Mouse (Mus musculus) layer of hippocampus, adult 2 months (tissue): ENCODE data around the gene Tssk3. TPM values are rescaled to one million over a fixed set of nuclear protein-coding genes. Genes with fewer than 3 reads are reported as not detected.

Source experiments
- DNase-seq, 2 experiments: peaks; one replicate each; pipeline ENCODE4 v3.0.0; 2022; ENCODE audit warnings: low spot score in 2 of 2
- H3K27ac ChIP-seq: fragments of 200-600 bp; 2 replicates; pipeline ENCODE4 v1.8.1; 2022
- H3K4me3 ChIP-seq: fragments of 200-600 bp; 2 replicates; pipeline ENCODE4 v1.8.1; 2022; ENCODE audit warnings: mild to moderate bottlenecking
- CTCF ChIP-seq: fragments of 200-600 bp; conservative IDR thresholded peaks from 2 replicates; pipeline ENCODE4 v1.8.1; 2022; ENCODE audit warnings: antibody characterized with exemption, mild to moderate bottlenecking, moderate library complexity
- total RNA-seq, 2 experiments: library from RNA; stranded (reverse); gene quantifications; 2 replicates each; pipeline ENCODE4 v1.2.3; 2021

The Tssk3 gene
- total RNA-seq, 2 experiments from 2014 or later, result 0.38 TPM; not detected in 1

- TF ChIP-seq CTCF, result no peak
- H3K4me3 ChIP-seq, result no peak overlapping the region
- H3K27ac ChIP-seq, result no peak overlapping the region
- DNase-seq, result no peak
These were observed 34.7 kb downstream of the Tssk3 start for GRCm38 (mm10) chr4:129456126-129456525.

DNA sequence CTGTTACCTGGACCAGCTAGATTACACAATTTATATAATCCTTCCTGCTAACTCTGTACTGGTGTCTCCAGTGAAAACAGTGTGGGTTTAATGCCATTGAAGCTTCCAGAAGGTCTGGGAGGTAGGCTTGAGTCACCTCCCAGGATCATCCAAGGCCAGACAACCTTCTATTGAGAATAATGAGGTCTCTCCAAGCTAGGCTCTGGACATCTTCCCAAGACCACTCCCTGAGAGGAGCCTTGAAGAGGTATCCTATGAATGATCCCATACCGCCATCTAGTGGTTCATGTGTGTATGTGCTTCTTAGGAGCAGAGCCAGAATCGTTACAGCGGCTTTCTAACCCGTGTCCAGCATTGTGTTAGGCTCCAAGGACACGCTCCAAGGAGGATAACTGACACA lies 35.6 kb downstream of the Tssk3 start:
- Histone ChIP-seq H3K27ac (no peak overlapping the region), H3K4me3 (no peak overlapping the region)
- peak; percentile 73 to 79 for DNase-seq
- TF ChIP-seq CTCF, result peak; percentile 98

GRCm38 (mm10) chr4:129451471-129452169 lies 39.2 kb downstream of the Tssk3 start:
- Histone ChIP-seq H3K27ac (no peak overlapping the region), H3K4me3 (no peak overlapping the region)
- DNase-seq, result no peak
- no peak for TF ChIP-seq CTCF

DNA sequence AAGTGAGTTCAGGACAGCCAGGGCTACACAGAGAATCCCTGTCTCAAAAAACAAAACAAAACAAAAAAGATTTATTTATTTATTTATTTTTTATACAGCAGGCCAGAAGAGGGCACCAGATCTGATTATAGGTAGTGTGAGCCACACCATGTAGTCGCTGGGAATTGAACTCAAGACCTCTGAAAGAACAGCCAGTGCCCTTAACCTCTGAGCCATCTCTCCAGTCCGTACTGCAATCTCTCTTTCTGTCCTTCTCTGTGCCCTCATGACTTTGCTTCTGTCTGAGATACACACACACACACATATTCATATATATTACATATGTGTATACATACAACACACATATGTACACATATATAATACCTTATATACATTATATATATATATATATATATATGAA lies 40.0 kb downstream of the Tssk3 start:
- Histone ChIP-seq H3K27ac (no peak overlapping the region), H3K4me3 (no peak overlapping the region)
- peak; percentile 45 for TF ChIP-seq CTCF
- no peak for DNase-seq

GRCm38 (mm10) chr4:129448713-129449112 lies 42.1 kb downstream of the Tssk3 start:
- no peak for TF ChIP-seq CTCF
- Histone ChIP-seq H3K4me3 (no peak overlapping the region), H3K27ac (no peak overlapping the region)
- no peak for DNase-seq

DNA sequence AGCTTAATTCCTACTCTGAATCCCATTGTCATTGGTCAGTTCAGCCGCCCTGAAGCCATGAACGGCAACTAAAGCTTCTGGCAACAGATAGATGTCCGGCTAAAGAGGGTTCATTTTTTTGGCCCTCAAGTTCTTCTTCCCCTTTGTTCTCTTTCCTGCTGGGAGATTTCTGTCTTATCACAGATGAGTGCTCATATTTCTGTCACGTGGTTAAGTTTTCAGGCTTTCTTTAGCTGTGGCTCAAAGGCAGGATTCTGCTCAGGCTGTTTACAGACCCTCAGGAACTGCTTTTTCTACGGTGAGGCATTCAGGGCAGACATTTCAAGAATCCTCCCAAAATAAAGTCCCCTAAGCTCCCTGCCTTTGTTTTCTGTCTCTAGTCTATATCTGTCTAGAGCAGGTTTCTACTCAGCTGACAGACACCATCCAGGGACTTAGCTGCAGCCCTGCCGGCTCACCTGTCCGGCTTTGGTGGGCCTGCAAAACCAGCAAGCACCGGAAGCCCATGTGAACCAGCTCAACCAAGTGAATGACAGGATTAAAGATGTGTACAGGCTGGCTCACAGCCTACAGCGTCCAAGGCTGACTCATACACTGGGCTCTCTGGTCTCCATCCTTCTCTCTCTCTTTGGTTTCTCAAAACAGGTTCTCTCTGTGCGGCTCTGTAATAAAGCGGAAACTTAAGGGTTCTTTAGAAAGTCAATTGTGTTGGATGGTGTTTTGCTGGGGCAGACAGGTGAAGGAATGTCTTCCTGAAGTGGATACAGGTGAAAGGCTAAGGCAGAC lies 42.9 kb downstream of the Tssk3 start:
- no peak for TF ChIP-seq CTCF
- no peak overlapping the region for H3K27ac ChIP-seq

DNA sequence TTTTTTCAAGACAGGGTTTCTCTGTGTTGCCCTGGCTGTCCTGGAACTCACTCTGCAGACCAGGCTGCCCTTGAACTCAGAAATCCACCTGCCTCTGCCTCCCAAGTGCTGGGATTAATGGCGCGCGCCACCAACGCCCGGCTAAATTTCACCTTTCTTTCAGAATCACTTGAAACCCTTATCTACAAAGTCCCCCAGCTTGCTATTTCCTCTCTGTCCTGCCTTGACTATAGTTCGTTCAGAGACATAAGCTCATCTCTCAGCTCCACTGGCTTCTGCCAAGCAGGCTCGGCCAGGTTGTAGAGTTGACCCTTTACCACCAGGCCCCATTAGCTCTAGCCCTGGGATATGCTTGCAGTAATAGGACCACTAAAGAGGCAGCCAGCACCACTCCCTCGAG lies 43.5 kb downstream of the Tssk3 start:
- no peak for DNase-seq
- Histone ChIP-seq H3K27ac (no peak overlapping the region), H3K4me3 (no peak overlapping the region)
- no peak for TF ChIP-seq CTCF

More for the DNA sequence above, 42.9 kb downstream of the Tssk3 start:
- no peak overlapping the region for H3K4me3 ChIP-seq
- DNase-seq, result no peak

DNA sequence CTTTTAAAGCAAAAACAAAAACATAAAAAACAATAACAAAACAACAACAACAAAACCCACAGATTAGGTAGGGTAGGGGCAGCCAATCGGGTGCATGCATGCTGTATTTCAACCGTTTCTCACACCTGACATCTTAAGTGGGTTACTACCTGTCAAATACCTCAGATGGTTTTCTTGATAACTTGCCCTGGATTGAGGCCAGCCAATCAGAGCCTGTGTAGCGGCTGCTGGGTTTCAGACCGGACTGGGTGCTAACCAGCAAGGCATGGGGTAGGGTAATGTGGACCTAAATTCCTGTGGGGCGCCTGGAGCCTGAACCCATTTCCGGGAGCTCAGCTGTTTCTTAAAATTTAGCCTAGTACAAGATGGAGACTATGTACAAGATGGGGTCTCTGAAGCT lies 49.7 kb downstream of the Tssk3 start:
- peak overlapping the region; percentile 64; the same call in 1 of the 2 replicates for H3K4me3 ChIP-seq
- TF ChIP-seq CTCF, result no peak
- H3K27ac ChIP-seq, result no peak overlapping the region
- DNase-seq, result no peak

DNA sequence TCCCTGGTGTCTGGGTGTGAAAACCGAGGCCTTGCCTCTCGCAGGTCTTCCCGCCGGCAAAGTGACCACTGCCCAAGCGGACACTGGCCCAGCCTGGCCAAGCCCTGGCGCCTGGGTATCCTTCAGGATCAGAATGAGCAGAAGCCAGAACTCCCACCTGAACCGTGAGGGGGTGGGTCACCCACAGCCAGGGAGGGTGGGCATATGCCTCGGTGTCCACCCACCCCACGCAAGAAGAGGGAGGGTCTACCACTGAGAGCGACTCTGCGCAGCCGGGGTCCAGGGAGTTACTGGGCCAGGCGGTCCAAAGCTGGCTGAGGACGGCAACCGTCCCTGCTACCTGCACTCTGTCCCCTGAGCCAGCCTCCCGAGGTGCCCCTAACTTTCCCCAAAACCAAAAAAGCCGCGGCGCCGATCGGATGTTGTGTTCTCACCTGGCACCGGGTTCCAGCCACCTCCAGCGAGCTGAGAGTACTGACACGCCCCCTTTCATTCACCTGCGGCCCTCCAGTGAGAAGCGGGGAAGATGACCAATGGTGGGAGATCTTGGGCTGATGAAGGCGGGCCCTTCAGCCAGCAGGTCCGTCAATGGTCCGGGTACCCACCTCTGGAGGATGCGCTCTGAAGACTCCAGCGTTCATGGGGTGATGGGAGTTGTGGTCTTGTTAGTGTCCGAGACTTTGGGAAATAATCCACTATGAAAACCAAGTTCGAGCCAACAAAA lies 50.3 kb downstream of the Tssk3 start, which contains the start of gene Zbtb8b:
Gene Zbtb8b, minus strand, starts transcription at position 514 of the 724 bp plus-strand sequence.
- no peak for TF ChIP-seq CTCF
- peak within 1 kb of the TSS; percentile 64 for H3K4me3 ChIP-seq
- H3K27ac ChIP-seq, result no peak within 1 kb of the TSS
- DNase-seq, result peak; percentile 75 to 90

Other genes with a start within 250 kb of the Tssk3 start
- 1 to 10 TPM; 6.7 to 7.4 TPM for gene C77080, start 229.6 kb downstream of the Tssk3 start, total RNA-seq
- 1 to 10 TPM in 1 of 2 experiments, under 1 TPM in 1; 0.98 to 1.1 TPM for gene Sync, start 203.4 kb downstream of the Tssk3 start, total RNA-seq
- 100 to 1,000 TPM; 117 to 130 TPM for gene Rbbp4, start 155.7 kb downstream of the Tssk3 start, total RNA-seq
- 10 to 100 TPM; 31.8 to 32.3 TPM for gene Zbtb8os, start 155.3 kb downstream of the Tssk3 start, total RNA-seq
- 1 to 10 TPM; 4.1 TPM for gene Zbtb8a, start 112.9 kb downstream of the Tssk3 start, total RNA-seq
- 1 to 10 TPM; 3.9 to 4.0 TPM for gene Zbtb8b, start 50.2 kb downstream of the Tssk3 start, total RNA-seq
- 10 to 100 TPM; 56.2 to 62.7 TPM for gene Bsdc1, start 29.4 kb downstream of the Tssk3 start, total RNA-seq
- not detected for gene Fam229a, start 168 bp upstream of the Tssk3 start, total RNA-seq
- 100 to 1,000 TPM in 1 of 2 experiments, 10 to 100 TPM in 1; 94.6 to 103 TPM for gene Marcksl1, start 22.6 kb upstream of the Tssk3 start, total RNA-seq
- gene Hdac1, start 51.7 kb upstream of the Tssk3 start, total RNA-seq, result 10 to 100 TPM; 48.9 to 49.8 TPM
- 1 to 10 TPM; 2.8 to 6.2 TPM for gene Lck, start 82.6 kb upstream of the Tssk3 start, total RNA-seq
- gene Fam167b, start 87.5 kb upstream of the Tssk3 start, total RNA-seq, result under 1 TPM; 0.41 to 0.83 TPM
- 100 to 1,000 TPM; 117 to 120 TPM for gene Eif3i, start 109.6 kb upstream of the Tssk3 start, total RNA-seq
- gene Tmem234, start 109.6 kb upstream of the Tssk3 start, total RNA-seq, result 10 to 100 TPM; 83.1 to 86.2 TPM
- gene Dcdc2b, start 123.2 kb upstream of the Tssk3 start, total RNA-seq, result 1 to 10 TPM; 5.7 to 7.4 TPM
- gene Iqcc, start 128.1 kb upstream of the Tssk3 start, total RNA-seq, result 10 to 100 TPM; 31.5 to 34.3 TPM
- gene Ccdc28b, start 132.9 kb upstream of the Tssk3 start, total RNA-seq, result 10 to 100 TPM; 70.2 to 81.0 TPM
- gene Txlna, start 150.0 kb upstream of the Tssk3 start, total RNA-seq, result 10 to 100 TPM; 49.7 to 51.3 TPM
- 10 to 100 TPM; 88.7 to 97.9 TPM for gene Kpna6, start 181.7 kb upstream of the Tssk3 start, total RNA-seq
- gene Tmem39b, start 205.8 kb upstream of the Tssk3 start, total RNA-seq, result 10 to 100 TPM; 14.6 TPM